Mouse (Mus musculus) liver, embryonic 16.5 days (tissue): Measurements from ENCODE around the gene Spint2. TPM values are rescaled to one million over a fixed set of nuclear protein-coding genes. Genes with fewer than 3 reads are reported as not detected.
A peak's percentile ranks its signal among the peaks of the same experiment; 100 is the strongest.

Experiments used
- ATAC-seq: fragments of 200-750 bp; cut with Nextera tagmentation; 2 replicates; pipeline ENCODE4 v1.8.0; 2017; ENCODE audit warnings: low read depth, mild to moderate bottlenecking, moderate number of reproducible peaks, moderate library complexity
- H3K27ac ChIP-seq: fragments of 300-500 bp; sonication (generic); 2 replicates; pipeline ENCODE4 v1.5.1; 2014; ENCODE audit warnings: mild to moderate bottlenecking, low read length
- H3K27me3 ChIP-seq: fragments of 300-500 bp; sonication (generic); 2 replicates; pipeline ENCODE4 v1.6.1; 2014; ENCODE audit warnings: low read depth, low read length, mixed read lengths; ENCODE audit not compliant: control insufficient read depth, insufficient read depth
- H3K36me3 ChIP-seq: fragments of 300-500 bp; sonication (generic); 2 replicates; pipeline ENCODE4 v1.6.1; 2014; ENCODE audit warnings: mild to moderate bottlenecking; ENCODE audit not compliant: control insufficient read depth, insufficient read depth
- H3K4me1 ChIP-seq: fragments of 300-500 bp; sonication (generic); 2 replicates; pipeline ENCODE4 v1.6.1; 2014; ENCODE audit warnings: low read depth, low read length, mixed read lengths; ENCODE audit not compliant: control insufficient read depth
- H3K4me2 ChIP-seq: fragments of 300-500 bp; sonication (generic); 2 replicates; pipeline ENCODE4 v1.6.1; 2014; ENCODE audit warnings: low read depth, low read length, mixed read lengths
- H3K4me3 ChIP-seq: fragments of 300-500 bp; sonication (generic); 2 replicates; pipeline ENCODE4 v1.5.1; 2014; ENCODE audit warnings: low read depth, mild to moderate bottlenecking, low read length
- H3K9ac ChIP-seq: fragments of 300-500 bp; sonication (generic); 2 replicates; pipeline ENCODE4 v1.6.1; 2014; ENCODE audit warnings: low read depth, low read length
- H3K9me3 ChIP-seq: fragments of 300-500 bp; sonication (generic); replicated peaks from 2 replicates; pipeline ENCODE4 v1.6.1; 2016; ENCODE audit warnings: low read length; ENCODE audit not compliant: control insufficient read depth
- WGBS: fragments of 180-500 bp; shearing (Covaris S2); extraction: QIAGEN DNeasy Blood & Tissue Kit; methylation state at CpG from one replicate; pipeline ENCODE4 v1.1.7; 2014; ENCODE audit not compliant: insufficient replicate concordance; 5-methylcytosine and 5-hydroxymethylcytosine counted together
- polyA plus RNA-seq: library from polyadenylated mRNA; unstranded; fragments of >200 nt; fragmentation: Nextera tagmentation; extraction: Ambion mirVana; gene quantifications from 2 replicates; pipeline ENCODE4 v1.2.1, GENCODE M21; 2015

The Spint2 gene
- polyA plus RNA-seq, 1 experiment from 2014 or later = 38.6 TPM

DNA sequence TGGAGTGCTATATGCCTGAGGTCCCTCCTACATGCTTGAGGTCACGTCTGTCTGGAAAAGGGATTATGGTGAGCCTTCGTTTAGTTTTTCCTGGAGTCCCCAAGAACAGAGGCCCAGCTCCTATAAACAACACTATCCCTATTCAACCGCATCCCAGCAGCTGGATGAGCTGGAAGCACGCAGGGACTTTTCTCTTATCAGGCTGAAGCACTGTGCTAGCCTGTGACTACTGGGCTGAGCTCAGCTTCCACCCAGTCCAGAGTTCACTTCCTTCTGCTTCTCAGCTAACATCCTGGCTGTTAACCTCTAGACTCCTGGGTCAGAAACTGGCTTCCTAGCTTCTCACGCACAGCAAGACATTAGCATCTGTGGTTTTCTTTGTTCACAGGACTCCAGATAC is 27.9 kb downstream of the Spint2 start:
- Histone ChIP-seq H3K27ac (no peak overlapping the region), H3K9me3 (no peaks in the 10 kb centered on the region), H3K4me1 (peaks cover 5% of the 10 kb centered on the region), H3K4me3 (no peak overlapping the region), H3K9ac (no peak overlapping the region), H3K4me2 (no peak overlapping the region), H3K27me3 (no peaks in the 10 kb centered on the region), H3K36me3 (no peaks in the 10 kb centered on the region)
- 16% methylated on average over 5 of the region's 5 CpGs for WGBS
- peak; percentile 56; the same call in 1 of the 2 replicates for ATAC-seq

DNA sequence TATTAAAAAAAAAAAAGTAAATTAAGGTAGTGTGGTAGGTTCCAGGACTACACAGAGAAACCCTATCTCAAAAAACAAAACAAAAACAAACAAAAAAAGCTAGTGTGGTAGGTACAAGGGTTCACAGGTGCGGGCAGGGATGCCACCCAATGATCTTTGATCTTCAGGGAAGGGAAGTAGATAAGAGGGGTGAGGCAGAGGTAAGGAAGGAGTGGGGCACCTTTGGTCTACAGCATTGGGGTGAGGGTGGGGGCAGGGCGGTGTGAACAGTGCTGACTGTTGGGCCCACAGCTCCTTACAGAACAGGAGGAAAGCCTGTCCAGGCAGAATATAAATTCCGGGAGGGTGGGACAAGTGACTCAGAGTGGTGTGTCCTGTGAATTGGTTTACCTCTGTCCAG is 30.5 kb downstream of the Spint2 start:
- peaks cover 13% of the 10 kb centered on the region for H3K4me1 ChIP-seq
- no peak overlapping the region for H3K9ac ChIP-seq
- H3K4me2 ChIP-seq = no peak overlapping the region
- no peaks in the 10 kb centered on the region for H3K9me3 ChIP-seq
- H3K27me3 ChIP-seq = no peaks in the 10 kb centered on the region
- WGBS = 45% methylated on average over 3 of the region's 3 CpGs
- H3K27ac ChIP-seq = no peak overlapping the region
- no peak for ATAC-seq
- no peaks in the 10 kb centered on the region for H3K36me3 ChIP-seq
- no peak overlapping the region for H3K4me3 ChIP-seq

- no peaks in the 10 kb centered on the region for H3K36me3 ChIP-seq
- peak; percentile 59; the same call in 1 of the 2 replicates for ATAC-seq
- WGBS = 18% methylated on average over 20 of the region's 20 CpGs
- peak within 1 kb of the TSS; percentile 54 for H3K4me3 ChIP-seq
- H3K27me3 ChIP-seq = no peaks in the 10 kb centered on the region
- H3K4me2 ChIP-seq = peak within 1 kb of the TSS; percentile 74
- peaks cover 11% of the 10 kb centered on the region for H3K4me1 ChIP-seq
- no peak within 1 kb of the TSS for H3K27ac ChIP-seq
- H3K9ac ChIP-seq = peak within 1 kb of the TSS; percentile 55
- no peaks in the 10 kb centered on the region for H3K9me3 ChIP-seq
These were observed 33.4 kb downstream of the Spint2 start, which contains the start of gene 2200002D01Rik for GRCm38 (mm10) chr7:29248261-29248841. 2200002D01Rik (minus strand) TSS chr7:29248466.

DNA sequence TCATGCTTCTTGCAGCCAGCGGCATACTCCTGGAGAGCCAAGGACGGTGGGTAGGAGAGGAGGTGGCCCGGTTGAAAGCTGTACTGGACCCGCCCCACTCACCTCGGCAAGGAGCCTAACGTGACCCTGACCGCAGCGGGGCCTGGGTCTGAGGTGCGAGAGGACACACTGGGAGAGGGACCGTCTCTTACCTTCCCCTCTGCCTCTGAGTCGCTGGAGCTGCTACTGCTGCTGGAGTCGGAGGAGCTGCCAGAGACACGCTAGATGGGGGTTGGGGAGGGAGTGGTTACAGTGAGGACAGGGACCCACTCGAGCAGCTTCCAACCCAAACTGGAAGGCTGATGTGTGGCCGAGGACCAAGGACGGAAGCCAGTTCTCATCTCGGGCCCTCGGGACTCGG is 34.0 kb downstream of the Spint2 start:
- peak; percentile 19; the same call in 1 of the 2 replicates for ATAC-seq
- no peaks in the 10 kb centered on the region for H3K9me3 ChIP-seq
- no peak overlapping the region for H3K27ac ChIP-seq
- H3K9ac ChIP-seq = peak overlapping the region; percentile 55
- no peaks in the 10 kb centered on the region for H3K27me3 ChIP-seq
- H3K4me2 ChIP-seq = peak overlapping the region; percentile 74
- peaks cover 8% of the 10 kb centered on the region for H3K4me1 ChIP-seq
- H3K36me3 ChIP-seq = no peaks in the 10 kb centered on the region
- 22% methylated on average over 19 of the region's 19 CpGs for WGBS
- peak overlapping the region; percentile 54 for H3K4me3 ChIP-seq

DNA sequence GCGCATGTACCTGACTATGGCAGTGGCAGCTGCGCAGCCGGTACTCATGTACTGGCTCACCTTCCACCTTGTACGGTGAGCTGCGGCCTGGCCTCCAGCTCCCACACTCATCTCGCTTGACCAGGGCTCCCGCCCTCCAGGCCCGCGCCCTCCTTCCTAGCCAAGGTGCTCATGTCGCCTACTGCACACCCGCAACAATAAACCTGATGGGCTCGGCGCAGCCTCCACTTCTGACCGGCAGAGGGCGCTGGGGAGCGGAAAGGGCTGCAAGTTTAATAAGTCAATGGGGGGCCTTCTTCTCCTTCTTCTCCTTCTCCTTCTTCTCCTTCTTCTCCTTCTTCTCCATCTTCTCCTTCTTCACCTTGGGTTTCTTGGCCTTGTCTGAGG is 34.4 kb downstream of the Spint2 start:
- Histone ChIP-seq H3K27me3 (no peaks in the 10 kb centered on the region), H3K4me2 (peak overlapping the region; percentile 74), H3K36me3 (no peaks in the 10 kb centered on the region), H3K9me3 (no peaks in the 10 kb centered on the region), H3K4me1 (peaks cover 8% of the 10 kb centered on the region), H3K27ac (no peak overlapping the region), H3K4me3 (peak overlapping the region; percentile 54), H3K9ac (no peak overlapping the region)
- ATAC-seq = no peak
- WGBS = 28% methylated on average over 16 of the region's 16 CpGs

GRCm38 (mm10) chr7:29246619-29247313 is 34.9 kb downstream of the Spint2 start:
- ATAC-seq = no peak
- 0 out of 2 replicates have a peak overlapping the region, but pooled peaks have one; percentile 74 for H3K4me2 ChIP-seq
- H3K27ac ChIP-seq = no peak overlapping the region
- no peak overlapping the region for H3K9ac ChIP-seq
- no peaks in the 10 kb centered on the region for H3K9me3 ChIP-seq
- peaks cover 8% of the 10 kb centered on the region for H3K4me1 ChIP-seq
- no peaks in the 10 kb centered on the region for H3K27me3 ChIP-seq
- no peaks in the 10 kb centered on the region for H3K36me3 ChIP-seq
- no peak overlapping the region for H3K4me3 ChIP-seq
- 73% methylated on average over 21 of the region's 21 CpGs for WGBS

GRCm38 (mm10) chr7:29246015-29246414 is 35.7 kb downstream of the Spint2 start:
- H3K27ac ChIP-seq = no peak overlapping the region
- H3K27me3 ChIP-seq = no peaks in the 10 kb centered on the region
- WGBS = 77% methylated on average over 5 of the region's 5 CpGs
- no peak overlapping the region for H3K4me3 ChIP-seq
- ATAC-seq = no peak
- H3K4me2 ChIP-seq = no peak overlapping the region
- no peaks in the 10 kb centered on the region for H3K36me3 ChIP-seq
- no peaks in the 10 kb centered on the region for H3K9me3 ChIP-seq
- H3K4me1 ChIP-seq = peaks cover 8% of the 10 kb centered on the region
- no peak overlapping the region for H3K9ac ChIP-seq

- H3K4me2 ChIP-seq = no peak overlapping the region
- ATAC-seq = no peak
- no peak overlapping the region for H3K9ac ChIP-seq
- H3K27ac ChIP-seq = no peak overlapping the region
- H3K27me3 ChIP-seq = no peaks in the 10 kb centered on the region
- peaks cover 8% of the 10 kb centered on the region for H3K4me1 ChIP-seq
- H3K9me3 ChIP-seq = no peaks in the 10 kb centered on the region
- WGBS = 71% methylated on average over 7 of the region's 7 CpGs
- no peak overlapping the region for H3K4me3 ChIP-seq
- no peaks in the 10 kb centered on the region for H3K36me3 ChIP-seq
These were observed 36.8 kb downstream of the Spint2 start for GRCm38 (mm10) chr7:29244732-29245416.
